Mouse (Mus musculus) gastrocnemius, postnatal 10 days (tissue): ENCODE data around the gene Pdia3. TPM values are rescaled to one million over a fixed set of nuclear protein-coding genes. Genes with fewer than 3 reads are reported as not detected.
"Not testable (repeated sequence)": the region's sequence is repeated elsewhere in the genome, so short reads cannot be mapped to it uniquely, and the experiment has no call there.

Source experiments
- DNase-seq: peaks from one replicate; pipeline ENCODE4 v3.0.0; 2021; ENCODE audit warnings: mixed read lengths
- microRNA-seq, 2 experiments: library from miRNA; unstranded; fragments of <30 nt; microRNA quantifications; one replicate each; pipeline ENCODE4 v1.2.0; 2021
- total RNA-seq, 2 experiments: library from RNA; stranded (reverse); gene quantifications; 2 replicates each; pipeline ENCODE4 v1.2.3; 2021

Pdia3 gene
- total RNA-seq, 2 experiments from 2014 or later: 106 to 133 TPM

GRCm38 (mm10) chr2:121477491-121478266 is 64.1 kb downstream of the Pdia3 start:
- no peak for DNase-seq

DNA sequence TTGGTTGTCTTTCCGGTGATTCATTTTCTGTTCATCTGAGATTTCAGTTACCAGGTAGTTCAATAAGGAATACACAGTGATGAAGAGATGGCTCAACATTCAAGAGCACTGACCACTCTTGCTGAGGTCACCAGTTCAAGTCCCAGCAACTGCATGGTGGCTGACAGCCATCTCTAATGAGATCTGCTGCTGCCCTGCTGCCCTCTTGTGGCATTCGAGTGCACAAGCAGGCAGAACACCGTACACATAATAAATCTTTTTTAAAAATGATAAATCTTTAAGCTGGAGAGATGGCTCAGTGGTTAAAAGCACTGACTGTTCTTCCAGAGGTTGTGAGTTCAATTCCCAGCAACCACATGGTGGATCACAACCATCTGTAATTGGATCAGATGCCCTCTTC is 66.9 kb downstream of the Pdia3 start:
- DNase-seq: no peak

DNA sequence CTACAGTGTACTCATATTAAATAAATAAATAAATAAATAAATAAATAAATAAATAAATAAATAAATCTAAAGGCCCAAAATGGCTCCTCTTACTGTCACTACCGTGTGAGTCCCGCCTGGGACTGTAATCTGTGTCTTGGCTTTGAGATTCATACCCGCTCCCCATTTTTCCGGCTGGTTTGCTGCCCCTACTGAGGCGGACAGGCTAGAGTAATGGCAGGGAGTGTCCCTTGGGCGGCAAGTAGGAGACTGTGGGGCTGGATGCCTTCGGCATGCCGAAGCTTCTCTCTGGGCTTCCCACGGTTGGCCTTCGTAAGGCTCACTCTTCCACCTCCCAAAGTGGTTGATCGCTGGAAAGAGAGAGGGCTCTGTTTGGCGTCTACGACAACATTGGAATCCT is 67.3 kb downstream of the Pdia3 start:
- not testable (repeated sequence) for DNase-seq

- DNase-seq: no peak
These were observed 70.0 kb downstream of the Pdia3 start for GRCm38 (mm10) chr2:121483576-121483975.

- not testable (repeated sequence) for DNase-seq
These were observed 70.8 kb downstream of the Pdia3 start for GRCm38 (mm10) chr2:121484403-121484802.

Small RNAs within 50 kb of the gene (microRNA-seq; reads per million reads assigned to microRNA genes)
- gene Gm22953: 0 to 0.25 reads per million in 2 experiments

Other genes starting within 250 kb of the Pdia3 start
- 10 to 100 TPM; 10.5 to 16.2 TPM for gene Tubgcp4, start 243.1 kb upstream of the Pdia3 start, total RNA-seq
- 1 to 10 TPM; 4.2 to 5.2 TPM for gene Zscan29, start 242.7 kb upstream of the Pdia3 start, total RNA-seq
- 10 to 100 TPM; 20.4 to 26.7 TPM for gene Trp53bp1, start 142.4 kb upstream of the Pdia3 start, total RNA-seq
- gene Map1a, start 124.2 kb upstream of the Pdia3 start, total RNA-seq: 10 to 100 TPM in 1 of 2 experiments, 1 to 10 TPM in 1; 9.3 to 11.7 TPM
- 10 to 100 TPM; 24.4 to 24.8 TPM for gene Ppip5k1, start 58.4 kb upstream of the Pdia3 start, total RNA-seq
- under 1 TPM; 0.47 to 0.72 TPM for gene Ckmt1, start 56.1 kb upstream of the Pdia3 start, total RNA-seq
- not detected for gene Strc, start 26.6 kb upstream of the Pdia3 start, total RNA-seq
- gene Catsper2, start within 50 bp of the Pdia3 start, total RNA-seq: 1 to 10 TPM; 1.7 to 2.0 TPM
- not detected for gene Ell3, start 30.5 kb downstream of the Pdia3 start, total RNA-seq
- gene Serf2, start 35.4 kb downstream of the Pdia3 start, total RNA-seq: 100 to 1,000 TPM; 375 to 398 TPM
- gene Hypk, start 39.5 kb downstream of the Pdia3 start, total RNA-seq: 10 to 100 TPM; 23.1 to 30.5 TPM
- gene Serinc4, start 43.0 kb downstream of the Pdia3 start, total RNA-seq: under 1 TPM in 1 of 2 experiments, not detected in 1; 0.21 TPM
- gene Mfap1b, start 60.3 kb downstream of the Pdia3 start, total RNA-seq: 10 to 100 TPM; 23.3 to 24.8 TPM
- 10 to 100 TPM; 18.1 to 19.1 TPM for gene Mfap1a, start 92.9 kb downstream of the Pdia3 start, total RNA-seq
- gene Wdr76, start 92.9 kb downstream of the Pdia3 start, total RNA-seq: 1 to 10 TPM; 2.5 to 3.7 TPM